Mouse (Mus musculus): ENCODE data around the gene Fam20c. TPM values are rescaled to one million over a fixed set of nuclear protein-coding genes. Genes with fewer than 3 reads are reported as not detected.

The Fam20c gene
- polyA plus RNA-seq (2015; fragmentation: Nextera tagmentation; extraction: Ambion mirVana), result 2.5 and 3.3 TPM in 2 replicates

- peak within 1 kb of the TSS; percentile 94 for H3K4me2 ChIP-seq (replicated peaks; ENCODE audit: low read depth)
- TF ChIP-seq CTCF (IDR thresholded peaks at IDR 0.05; ENCODE audit: low read depth), result peak; percentile 11; the same call in 1 of the 2 replicates
- under 1% methylated on average over 77 of the region's 98 CpGs for WGBS
- H3K27ac ChIP-seq (ENCODE audit: low read depth, low read length), result peak within 1 kb of the TSS; percentile 57; the same call in 1 of the 2 replicates
- H3K4me3 ChIP-seq (ENCODE audit: low read depth, low read length), result peak within 1 kb of the TSS; percentile 53
- H3K9me3 ChIP-seq (ENCODE audit: control insufficient read depth), result no peaks in the 10 kb centered on the region
- H3K27me3 ChIP-seq (replicated peaks; ENCODE audit: control insufficient read depth, insufficient read depth, low read length), result peaks cover 44% of the 10 kb centered on the region
- peak; percentile 88 for ATAC-seq
- H3K9ac ChIP-seq (ENCODE audit: low read depth, low read length), result peak within 1 kb of the TSS; percentile 53
- peaks cover 11% of the 10 kb centered on the region; the same call in 1 of the 2 replicates for H3K4me1 ChIP-seq (replicated peaks; ENCODE audit: control insufficient read depth, insufficient read depth, low read length)
- H3K36me3 ChIP-seq (ENCODE audit: control insufficient read depth, insufficient read depth), result no peaks in the 10 kb centered on the region
Observed at GRCm38 (mm10) chr5:138754303-138755120, at the start of gene Fam20c. Gene Fam20c, plus strand, starts transcription at chr5:138754514.

- H3K4me3 ChIP-seq (ENCODE audit: low read depth, low read length), result no peak overlapping the region
- H3K4me1 ChIP-seq (replicated peaks; ENCODE audit: control insufficient read depth, insufficient read depth, low read length), result no peaks in the 10 kb centered on the region
- no peak for TF ChIP-seq CTCF (IDR thresholded peaks at IDR 0.05; ENCODE audit: low read depth)
- no peak for ATAC-seq
- H3K27ac ChIP-seq (ENCODE audit: low read depth, low read length), result no peak overlapping the region
- H3K27me3 ChIP-seq (replicated peaks; ENCODE audit: control insufficient read depth, insufficient read depth, low read length), result no peaks in the 10 kb centered on the region
- H3K4me2 ChIP-seq (replicated peaks; ENCODE audit: low read depth), result no peak overlapping the region
- H3K9me3 ChIP-seq (ENCODE audit: control insufficient read depth), result no peaks in the 10 kb centered on the region
- no peak overlapping the region for H3K9ac ChIP-seq (ENCODE audit: low read depth, low read length)
- no peaks in the 10 kb centered on the region for H3K36me3 ChIP-seq (ENCODE audit: control insufficient read depth, insufficient read depth)
Observed at GRCm38 (mm10) chr5:138707367-138707766, 46.9 kb upstream of the Fam20c start.

GRCm38 (mm10) chr5:138708591-138708990, 45.7 kb upstream of the Fam20c start:
- ATAC-seq, result no peak
- H3K9me3 ChIP-seq (ENCODE audit: control insufficient read depth), result no peaks in the 10 kb centered on the region

GRCm38 (mm10) chr5:138715561-138716095, 38.7 kb upstream of the Fam20c start:
- Histone ChIP-seq H3K27me3 (replicated peaks; ENCODE audit: control insufficient read depth, insufficient read depth, low read length) (no peaks in the 10 kb centered on the region), H3K4me3 (ENCODE audit: low read depth, low read length) (no peak overlapping the region), H3K9me3 (ENCODE audit: control insufficient read depth) (no peaks in the 10 kb centered on the region), H3K4me1 (replicated peaks; ENCODE audit: control insufficient read depth, insufficient read depth, low read length) (no peaks in the 10 kb centered on the region), H3K27ac (ENCODE audit: low read depth, low read length) (no peak overlapping the region), H3K36me3 (ENCODE audit: control insufficient read depth, insufficient read depth) (no peaks in the 10 kb centered on the region), H3K9ac (ENCODE audit: low read depth, low read length) (no peak overlapping the region), H3K4me2 (replicated peaks; ENCODE audit: low read depth) (no peak overlapping the region)
- TF ChIP-seq CTCF (IDR thresholded peaks at IDR 0.05; ENCODE audit: low read depth), result no peak
- no peak for ATAC-seq
- WGBS, result 37% methylated on average over 14 of the region's 14 CpGs

More at GRCm38 (mm10) chr5:138708591-138708990, 45.7 kb upstream of the Fam20c start:
- Histone ChIP-seq H3K4me2 (replicated peaks; ENCODE audit: low read depth) (no peak overlapping the region), H3K4me1 (replicated peaks; ENCODE audit: control insufficient read depth, insufficient read depth, low read length) (no peaks in the 10 kb centered on the region), H3K36me3 (ENCODE audit: control insufficient read depth, insufficient read depth) (no peaks in the 10 kb centered on the region), H3K27ac (ENCODE audit: low read depth, low read length) (no peak overlapping the region), H3K27me3 (replicated peaks; ENCODE audit: control insufficient read depth, insufficient read depth, low read length) (no peaks in the 10 kb centered on the region), H3K4me3 (ENCODE audit: low read depth, low read length) (no peak overlapping the region), H3K9ac (ENCODE audit: low read depth, low read length) (no peak overlapping the region)
- no peak for TF ChIP-seq CTCF (IDR thresholded peaks at IDR 0.05; ENCODE audit: low read depth)

GRCm38 (mm10) chr5:138720329-138721190, 33.8 kb upstream of the Fam20c start:
- TF ChIP-seq CTCF (IDR thresholded peaks at IDR 0.05; ENCODE audit: low read depth), result no peak
- Histone ChIP-seq H3K27me3 (replicated peaks; ENCODE audit: control insufficient read depth, insufficient read depth, low read length) (no peaks in the 10 kb centered on the region), H3K9me3 (ENCODE audit: control insufficient read depth) (no peaks in the 10 kb centered on the region), H3K9ac (ENCODE audit: low read depth, low read length) (no peak overlapping the region), H3K36me3 (ENCODE audit: control insufficient read depth, insufficient read depth) (no peaks in the 10 kb centered on the region), H3K4me3 (ENCODE audit: low read depth, low read length) (no peak overlapping the region), H3K27ac (ENCODE audit: low read depth, low read length) (no peak overlapping the region), H3K4me2 (replicated peaks; ENCODE audit: low read depth) (no peak overlapping the region), H3K4me1 (replicated peaks; ENCODE audit: control insufficient read depth, insufficient read depth, low read length) (no peaks in the 10 kb centered on the region)
- WGBS, result 61% methylated on average over 13 of the region's 13 CpGs
- no peak for ATAC-seq

- Histone ChIP-seq H3K4me3 (ENCODE audit: low read depth, low read length) (no peak overlapping the region), H3K9me3 (ENCODE audit: control insufficient read depth) (no peaks in the 10 kb centered on the region), H3K36me3 (ENCODE audit: control insufficient read depth, insufficient read depth) (no peaks in the 10 kb centered on the region), H3K9ac (ENCODE audit: low read depth, low read length) (no peak overlapping the region), H3K27me3 (replicated peaks; ENCODE audit: control insufficient read depth, insufficient read depth, low read length) (no peaks in the 10 kb centered on the region), H3K4me2 (replicated peaks; ENCODE audit: low read depth) (no peak overlapping the region), H3K4me1 (replicated peaks; ENCODE audit: control insufficient read depth, insufficient read depth, low read length) (no peaks in the 10 kb centered on the region), H3K27ac (ENCODE audit: low read depth, low read length) (no peak overlapping the region)
- no peak for TF ChIP-seq CTCF (IDR thresholded peaks at IDR 0.05; ENCODE audit: low read depth)
- 84% methylated on average over 5 of the region's 5 CpGs for WGBS
- ATAC-seq, result no peak
Observed at GRCm38 (mm10) chr5:138724417-138724816, 29.9 kb upstream of the Fam20c start.
